Mouse (Mus musculus) ES-Bruce4 (cell line): Measurements from ENCODE around the gene Nfya.

Experiments used
- CTCF ChIP-seq: IDR thresholded peaks from one replicate; pipeline ENCODE4 v1.8.1; 2011; ENCODE audit warnings: low read depth, low read length
- POLR2A ChIP-seq: IDR thresholded peaks from one replicate; pipeline ENCODE4 v1.8.1; 2011; ENCODE audit warnings: low read length; ENCODE audit not compliant: insufficient read depth

GRCm38 (mm10) chr17:48407910-48408525 lies 1.7 kb downstream of the Nfya start:
- TF ChIP-seq CTCF = no peak
- no peak for TF ChIP-seq POLR2A
